Mouse (Mus musculus) liver, embryonic 11.5 days (tissue): ENCODE results near the gene Ppp1r12a. TPM values are rescaled to one million over a fixed set of nuclear protein-coding genes. Genes with fewer than 3 reads are reported as not detected.

Source experiments
- ATAC-seq: fragments of 200-750 bp; cut with Nextera tagmentation; replicated peaks from 2 replicates; pipeline ENCODE4 v1.8.0; 2017; ENCODE audit warnings: moderate number of reproducible peaks, mild to moderate bottlenecking, moderate TSS enrichment, moderate library complexity; ENCODE audit not compliant: low FRiP score
- DNase-seq: peaks from one replicate; pipeline ENCODE4 v3.0.0-alpha.2; 2017; ENCODE audit warnings: low spot score
- H3K27ac ChIP-seq: fragments of 300-500 bp; sonication (generic); 2 replicates; pipeline ENCODE4 v1.5.1; 2014; ENCODE audit warnings: mild to moderate bottlenecking, low read depth, low read length, control low read depth
- H3K27me3 ChIP-seq: fragments of 300-500 bp; sonication (generic); replicated peaks from 2 replicates; pipeline ENCODE4 v1.6.1; 2014; ENCODE audit warnings: low read length, mixed read lengths; ENCODE audit not compliant: control insufficient read depth, insufficient read depth
- H3K36me3 ChIP-seq: fragments of 300-500 bp; sonication (generic); 2 replicates; pipeline ENCODE4 v1.6.1; 2014; ENCODE audit warnings: mild to moderate bottlenecking, low read length, moderate library complexity, mixed read lengths; ENCODE audit not compliant: control insufficient read depth, insufficient read depth
- H3K4me1 ChIP-seq: fragments of 300-500 bp; sonication (generic); replicated peaks from 2 replicates; pipeline ENCODE4 v1.6.1; 2014; ENCODE audit warnings: low read length, mixed read lengths; ENCODE audit not compliant: control insufficient read depth, insufficient read depth
- H3K4me2 ChIP-seq: fragments of 300-500 bp; sonication (generic); 2 replicates; pipeline ENCODE4 v1.6.1; 2014; ENCODE audit warnings: mild to moderate bottlenecking, control low read depth, moderate library complexity
- H3K4me3 ChIP-seq: fragments of 300-500 bp; sonication (generic); 2 replicates; pipeline ENCODE4 v1.5.1; 2014; ENCODE audit warnings: low read depth, low read length, control low read depth
- H3K9ac ChIP-seq: fragments of 300-500 bp; sonication (generic); 2 replicates; pipeline ENCODE4 v1.6.1; 2014; ENCODE audit warnings: low read depth, low read length, control low read depth
- H3K9me3 ChIP-seq: fragments of 300-500 bp; sonication (generic); 2 replicates; pipeline ENCODE4 v1.6.1; 2016; ENCODE audit warnings: low read length, inconsistent platforms, mixed read lengths; ENCODE audit not compliant: control insufficient read depth
- WGBS: fragments of 180-500 bp; shearing (Covaris S2); extraction: QIAGEN DNeasy Blood & Tissue Kit; methylation state at CpG from one replicate; pipeline ENCODE4 v1.1.7; 2014; 5-methylcytosine and 5-hydroxymethylcytosine counted together
- polyA plus RNA-seq: library from polyadenylated mRNA; unstranded; fragments of >200 nt; fragmentation: Nextera tagmentation; extraction: Ambion mirVana; gene quantifications from 2 replicates; pipeline ENCODE4 v1.2.1, GENCODE M21; 2014

The Ppp1r12a gene
- polyA plus RNA-seq, 1 experiment from 2014 or later, result 69.4 TPM

DNA sequence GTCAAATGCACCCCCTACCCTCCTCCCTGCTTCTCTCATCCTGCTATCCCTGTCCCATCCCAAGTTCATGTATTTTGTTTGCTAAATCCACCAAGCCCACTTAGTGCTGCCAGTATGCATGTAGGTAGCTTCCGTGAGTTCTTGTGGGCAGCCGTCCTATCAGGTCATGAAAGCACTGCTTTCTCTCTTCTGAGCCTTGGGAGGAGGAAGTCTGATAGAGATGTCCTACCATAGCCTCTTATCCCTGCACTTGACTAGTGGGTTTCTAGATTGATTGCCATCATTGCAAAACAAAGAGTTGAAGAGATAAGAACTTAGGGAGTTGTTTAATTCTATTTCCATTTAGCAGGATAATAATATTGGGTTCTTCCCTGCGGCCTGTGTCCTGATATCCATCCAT, 9.6 kb downstream of the Ppp1r12a start:
- no peak overlapping the region for H3K4me3 ChIP-seq
- no peak overlapping the region for H3K4me2 ChIP-seq
- H3K9ac ChIP-seq, result no peak overlapping the region
- ATAC-seq (no peak), DNase-seq (no peak)
- no peak overlapping the region for H3K27ac ChIP-seq
- 60% methylated on average over 3 of the region's 3 CpGs for WGBS
- H3K36me3 ChIP-seq, result no peaks in the 10 kb centered on the region
- peaks cover 32% of the 10 kb centered on the region for H3K4me1 ChIP-seq
- H3K27me3 ChIP-seq, result no peaks in the 10 kb centered on the region
- H3K9me3 ChIP-seq, result no peaks in the 10 kb centered on the region

DNA sequence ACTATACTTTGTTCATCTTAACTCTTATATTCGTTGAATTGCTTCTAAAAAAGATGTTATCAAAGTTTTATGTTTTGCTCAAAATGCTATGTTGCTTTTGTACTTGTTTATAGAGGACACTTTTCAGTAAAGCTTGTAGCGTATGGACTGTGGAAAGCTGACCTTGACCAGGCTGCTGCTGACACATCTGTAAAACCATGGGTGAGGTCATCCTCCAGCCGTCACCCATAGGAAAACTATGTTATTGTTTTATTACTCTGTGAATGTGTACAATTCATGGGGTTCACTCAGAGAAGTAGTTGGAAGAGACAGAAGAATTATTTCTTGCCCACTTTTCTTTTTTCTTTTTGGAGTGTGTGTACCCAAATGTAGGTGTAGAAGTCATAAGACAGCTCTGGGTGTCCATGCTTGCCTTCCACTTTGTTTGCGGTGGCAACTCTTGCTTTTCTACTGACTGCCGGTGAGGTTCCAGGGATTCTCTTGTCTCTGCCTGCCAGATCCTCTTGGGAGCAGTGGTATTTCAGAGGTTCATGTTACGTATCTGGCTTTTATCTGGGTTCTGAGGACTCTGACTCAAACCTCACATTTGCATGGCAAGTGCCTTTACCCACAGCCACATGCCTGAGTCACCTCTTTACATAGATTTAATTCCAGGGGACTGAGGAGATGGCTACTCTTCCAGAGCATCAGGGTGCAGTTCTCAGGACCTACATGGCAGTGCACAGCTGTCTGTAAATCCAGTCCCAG, 11.0 kb downstream of the Ppp1r12a start:
- no peak for DNase-seq
- Histone ChIP-seq H3K4me3 (no peak overlapping the region), H3K4me1 (peaks cover 33% of the 10 kb centered on the region), H3K9me3 (no peaks in the 10 kb centered on the region), H3K9ac (no peak overlapping the region), H3K27me3 (no peaks in the 10 kb centered on the region), H3K4me2 (peak overlapping the region; percentile 0; the same call in 1 of the 2 replicates), H3K27ac (no peak overlapping the region), H3K36me3 (no peaks in the 10 kb centered on the region)
- WGBS, result 53% methylated on average over 6 of the region's 6 CpGs
- peak; percentile 41; the same call in 1 of the 2 replicates for ATAC-seq

DNA sequence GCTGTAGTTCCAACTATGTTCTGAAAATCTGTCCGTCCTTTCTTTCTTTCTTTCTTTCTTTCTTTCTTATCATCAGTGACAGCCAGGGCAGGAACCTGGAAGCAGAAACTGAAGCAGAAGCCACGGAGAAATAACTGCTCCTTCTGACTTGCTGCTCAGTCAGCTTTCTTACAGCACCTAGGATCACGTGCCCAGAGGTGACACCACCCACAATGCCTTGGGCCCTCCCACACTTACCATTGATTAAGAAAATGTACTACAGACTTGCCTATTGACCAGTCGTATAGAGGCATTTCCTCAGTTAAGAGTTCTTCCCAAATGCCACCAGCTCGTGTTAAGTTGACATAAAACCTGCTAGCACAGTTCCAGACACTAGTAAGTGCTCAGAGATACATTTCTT, 12.1 kb downstream of the Ppp1r12a start:
- WGBS, result 59% methylated on average over 5 of the region's 5 CpGs
- ATAC-seq, result peak; percentile 70
- Histone ChIP-seq H3K4me3 (no peak overlapping the region), H3K4me2 (0 out of 2 replicates have a peak overlapping the region, but pooled peaks have one; percentile 19), H3K9me3 (no peaks in the 10 kb centered on the region), H3K36me3 (no peaks in the 10 kb centered on the region), H3K27ac (no peak overlapping the region), H3K4me1 (peaks cover 35% of the 10 kb centered on the region), H3K27me3 (no peaks in the 10 kb centered on the region), H3K9ac (no peak overlapping the region)
- no peak for DNase-seq

- ATAC-seq, result no peak
- Histone ChIP-seq H3K4me1 (peaks cover 41% of the 10 kb centered on the region), H3K27me3 (no peaks in the 10 kb centered on the region), H3K9me3 (no peaks in the 10 kb centered on the region), H3K4me3 (no peak overlapping the region), H3K36me3 (no peaks in the 10 kb centered on the region), H3K27ac (no peak overlapping the region), H3K9ac (no peak overlapping the region), H3K4me2 (no peak overlapping the region)
- 70% methylated on average over 2 of the region's 2 CpGs for WGBS
- no peak for DNase-seq
Measured at GRCm38 (mm10) chr10:108175885-108176284, 13.9 kb downstream of the Ppp1r12a start.

DNA sequence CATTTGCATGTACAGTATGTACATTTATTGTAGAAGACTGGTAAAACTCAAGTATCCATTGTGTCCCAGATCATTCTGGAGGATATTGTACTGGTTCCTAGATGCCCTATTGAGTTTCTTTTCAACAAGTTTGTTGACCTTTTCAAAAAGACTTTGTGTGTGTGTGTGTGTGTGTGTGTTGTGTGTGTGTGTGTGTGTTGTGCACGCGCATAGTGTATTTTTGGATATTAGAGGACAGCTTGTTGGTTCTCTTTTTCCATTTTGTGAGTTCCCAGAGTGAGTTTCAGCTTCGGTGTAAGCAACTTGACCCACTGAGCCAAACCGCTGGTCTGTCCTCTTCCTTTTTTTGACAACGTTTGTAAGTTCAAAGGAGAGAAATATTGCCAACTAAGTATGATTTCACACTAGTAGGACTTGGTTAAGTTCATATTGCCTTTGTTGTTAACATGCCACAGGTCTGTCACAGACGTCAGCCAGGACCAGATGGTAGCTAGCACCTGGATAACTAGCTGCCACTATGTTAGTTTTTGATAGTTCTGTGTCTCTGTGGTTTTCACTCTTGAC, 16.4 kb downstream of the Ppp1r12a start:
- no peak for ATAC-seq
- H3K4me1 ChIP-seq, result peaks cover 38% of the 10 kb centered on the region
- no peaks in the 10 kb centered on the region for H3K36me3 ChIP-seq
- 75% methylated on average over 6 of the region's 6 CpGs for WGBS
- H3K9ac ChIP-seq, result no peak overlapping the region
- no peak overlapping the region for H3K4me3 ChIP-seq
- DNase-seq, result no peak
- no peaks in the 10 kb centered on the region for H3K9me3 ChIP-seq
- no peak overlapping the region for H3K27ac ChIP-seq
- no peak overlapping the region for H3K4me2 ChIP-seq
- H3K27me3 ChIP-seq, result no peaks in the 10 kb centered on the region

GRCm38 (mm10) chr10:108179404-108179803, 17.4 kb downstream of the Ppp1r12a start:
- H3K4me3 ChIP-seq, result no peak overlapping the region
- ATAC-seq (no peak), DNase-seq (no peak)
- WGBS, result 24% methylated on average over 3 of the region's 3 CpGs
- H3K4me2 ChIP-seq, result no peak overlapping the region
- H3K27me3 ChIP-seq, result no peaks in the 10 kb centered on the region
- H3K27ac ChIP-seq, result no peak overlapping the region
- H3K9ac ChIP-seq, result no peak overlapping the region
- peaks cover 33% of the 10 kb centered on the region for H3K4me1 ChIP-seq
- no peaks in the 10 kb centered on the region for H3K9me3 ChIP-seq
- no peaks in the 10 kb centered on the region for H3K36me3 ChIP-seq

DNA sequence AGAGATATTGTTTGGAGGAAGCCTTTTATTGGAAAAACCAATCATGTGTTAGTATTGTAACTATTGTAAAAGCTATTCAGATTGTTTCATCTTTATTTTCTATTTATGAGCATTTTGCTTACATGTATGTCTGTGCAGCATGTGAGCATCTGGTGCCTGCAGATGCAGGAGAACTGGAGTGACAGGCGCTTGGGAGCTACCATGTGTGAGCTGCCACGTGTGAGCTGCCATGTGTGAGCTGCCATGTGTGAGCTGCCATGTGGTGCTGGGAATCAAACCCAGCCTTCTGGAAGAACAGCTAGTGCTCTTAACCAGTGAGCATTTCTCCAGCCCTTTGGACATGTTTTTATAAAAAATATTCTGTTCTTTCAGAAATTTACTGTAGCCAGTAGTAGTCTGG, 18.3 kb downstream of the Ppp1r12a start:
- peaks cover 27% of the 10 kb centered on the region for H3K4me1 ChIP-seq

DNA sequence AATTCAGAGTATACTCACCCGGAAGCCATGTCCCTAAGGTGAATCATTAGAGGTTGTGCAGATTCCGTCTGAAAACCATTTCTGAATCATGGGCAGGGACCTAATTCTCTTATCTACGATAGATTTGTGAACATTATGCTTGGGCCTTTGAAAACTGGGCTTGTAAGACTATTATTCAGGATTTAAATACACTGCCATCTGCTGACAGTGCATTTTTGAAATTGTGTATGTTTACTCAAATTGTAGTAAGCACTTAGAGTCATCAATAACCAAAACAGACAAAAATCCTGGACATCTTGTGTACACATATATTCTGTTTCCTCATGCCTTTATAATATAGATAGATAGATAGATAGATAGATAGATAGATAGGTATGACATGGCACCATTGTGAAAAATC, 19.9 kb downstream of the Ppp1r12a start:
- no peak overlapping the region for H3K4me2 ChIP-seq
- no peak for ATAC-seq

More for the DNA sequence above, 18.3 kb downstream of the Ppp1r12a start:
- Histone ChIP-seq H3K4me3 (no peak overlapping the region), H3K36me3 (no peaks in the 10 kb centered on the region), H3K4me2 (no peak overlapping the region), H3K27me3 (no peaks in the 10 kb centered on the region), H3K9ac (no peak overlapping the region), H3K27ac (no peak overlapping the region), H3K9me3 (no peaks in the 10 kb centered on the region)
- DNase-seq (no peak), ATAC-seq (no peak)
- 86% methylated on average over 2 of the region's 2 CpGs for WGBS

GRCm38 (mm10) chr10:108182386-108182785, 20.4 kb downstream of the Ppp1r12a start:
- Histone ChIP-seq H3K9me3 (no peaks in the 10 kb centered on the region), H3K27ac (no peak overlapping the region), H3K4me1 (peaks cover 26% of the 10 kb centered on the region), H3K27me3 (no peaks in the 10 kb centered on the region), H3K4me3 (no peak overlapping the region), H3K36me3 (no peaks in the 10 kb centered on the region), H3K9ac (no peak overlapping the region), H3K4me2 (no peak overlapping the region)
- no peak for DNase-seq
- no peak for ATAC-seq
- 89% methylated on average over 4 of the region's 4 CpGs for WGBS

More for the DNA sequence above, 19.9 kb downstream of the Ppp1r12a start:
- Histone ChIP-seq H3K4me1 (peaks cover 26% of the 10 kb centered on the region), H3K27me3 (no peaks in the 10 kb centered on the region), H3K9me3 (no peaks in the 10 kb centered on the region), H3K9ac (no peak overlapping the region), H3K36me3 (no peaks in the 10 kb centered on the region), H3K4me3 (no peak overlapping the region), H3K27ac (no peak overlapping the region)
- no peak for DNase-seq
- WGBS, result 89% methylated on average over 3 of the region's 3 CpGs
